Mouse (Mus musculus) megakaryocyte, embryonic 14.5 days (primary cell): ENCODE measurements around the gene Ccdc97. TPM values are rescaled to one million over a fixed set of nuclear protein-coding genes. Genes with fewer than 3 reads are reported as not detected.

ENCODE experiments used
- H3K27me3 ChIP-seq: replicated peaks from 2 replicates; pipeline ENCODE3; 2012; ENCODE audit warnings: inconsistent platforms
- H3K36me3 ChIP-seq: replicated peaks from 2 replicates; pipeline ENCODE3; 2012; ENCODE audit warnings: low read length, inconsistent platforms, mixed read lengths
- H3K4me1 ChIP-seq: 2 replicates; pipeline ENCODE4 v1.6.1; 2012; ENCODE audit warnings: inconsistent platforms
- H3K4me3 ChIP-seq: replicated peaks from 2 replicates; pipeline ENCODE3; 2012; ENCODE audit warnings: moderate library complexity, mild to moderate bottlenecking, inconsistent platforms
- H3K9me3 ChIP-seq: 2 replicates; pipeline ENCODE4 v1.6.1; 2012; ENCODE audit warnings: inconsistent platforms
- FLI1 ChIP-seq: IDR thresholded peaks from 2 replicates; pipeline ENCODE4 v1.6.1; 2012; ENCODE audit warnings: low read length, inconsistent platforms, mixed read lengths
- GATA1 ChIP-seq: IDR thresholded peaks from 3 replicates; pipeline ENCODE4 v1.6.1; 2012; ENCODE audit warnings: mixed read lengths, low read length, inconsistent platforms, borderline replicate concordance
- polyA plus RNA-seq: library from polyadenylated mRNA; stranded (reverse); fragments of >175 nt; gene quantifications from 2 replicates; pipeline ENCODE4 v1.2.3, GENCODE M21; 2012; ENCODE audit warnings: low replicate concordance; ENCODE audit not compliant: insufficient read depth

Ccdc97 gene
- polyA plus RNA-seq, 1 experiment = 30.5 TPM

GRCm38 (mm10) chr7:25710519-25711130, 8.3 kb downstream of the Ccdc97 start:
- Histone ChIP-seq H3K4me1 (peaks cover 99% of the 10 kb centered on the region), H3K9me3 (no peaks in the 10 kb centered on the region), H3K36me3 (peaks cover 100% of the 10 kb centered on the region), H3K4me3 (peak overlapping the region; percentile 55), H3K27me3 (no peaks in the 10 kb centered on the region)
- TF ChIP-seq GATA1 (no peak), FLI1 (no peak)

DNA sequence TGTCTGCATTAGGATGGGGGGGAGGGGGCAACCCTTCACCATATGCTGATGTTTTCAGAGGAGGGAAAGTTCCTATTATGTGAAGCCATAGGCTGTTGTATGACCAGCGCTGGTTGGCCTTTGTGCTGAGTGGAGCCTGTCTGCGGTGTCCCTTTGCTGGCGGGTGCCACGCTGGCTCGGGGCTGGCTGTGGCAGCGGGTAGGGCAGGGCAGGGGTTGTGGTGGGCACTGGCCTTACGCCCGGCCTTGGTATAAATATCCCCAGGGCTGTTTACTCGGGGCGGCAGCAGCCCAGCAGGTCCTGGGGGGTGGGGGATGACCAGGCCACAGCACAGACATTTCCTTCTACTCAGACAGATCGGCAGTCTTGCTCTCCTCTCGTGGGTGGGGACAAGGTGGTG, 8.9 kb downstream of the Ccdc97 start:
- no peak for TF ChIP-seq GATA1
- no peak for TF ChIP-seq FLI1
- peaks cover 99% of the 10 kb centered on the region for H3K4me1 ChIP-seq
- no peak overlapping the region for H3K4me3 ChIP-seq
- no peaks in the 10 kb centered on the region for H3K9me3 ChIP-seq
- peaks cover 100% of the 10 kb centered on the region for H3K36me3 ChIP-seq
- H3K27me3 ChIP-seq = no peaks in the 10 kb centered on the region

DNA sequence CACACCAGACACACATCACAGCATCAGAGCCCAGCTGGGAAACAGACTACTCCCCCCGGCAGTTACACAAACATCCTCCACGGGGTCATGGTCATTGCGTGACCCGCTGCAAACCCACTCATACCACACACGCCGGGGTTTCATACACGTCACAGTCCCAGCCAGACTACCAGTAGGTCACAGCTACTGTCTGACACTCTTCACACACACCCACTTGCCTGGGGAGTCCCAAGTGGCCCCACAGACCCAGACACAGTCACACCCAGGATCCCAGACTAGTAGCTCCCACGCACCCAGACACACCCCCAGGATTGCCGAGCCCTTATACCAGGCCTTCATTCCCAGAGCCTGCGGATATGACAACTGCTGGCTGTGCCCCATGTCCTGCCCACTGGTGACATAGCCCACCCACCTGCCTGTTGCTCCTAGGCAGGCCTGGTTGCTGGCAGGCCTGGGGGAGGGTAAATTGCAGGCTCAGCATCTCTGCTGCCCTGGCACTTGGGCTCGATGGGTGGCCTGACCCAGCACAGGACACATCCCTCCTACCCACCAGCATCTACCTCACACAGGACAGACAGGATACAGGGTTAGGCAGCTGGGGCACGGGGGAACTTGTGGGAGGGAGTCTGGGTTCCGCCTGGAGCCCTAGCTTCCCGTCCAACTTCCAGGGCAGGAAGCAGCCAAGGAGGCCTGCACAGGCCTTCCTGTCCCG, 11.2 kb downstream of the Ccdc97 start:
- TF ChIP-seq GATA1 = no peak
- no peak for TF ChIP-seq FLI1
- Histone ChIP-seq H3K9me3 (no peaks in the 10 kb centered on the region), H3K27me3 (no peaks in the 10 kb centered on the region), H3K4me3 (peak overlapping the region; percentile 51), H3K4me1 (peaks cover 99% of the 10 kb centered on the region), H3K36me3 (peaks cover 99% of the 10 kb centered on the region)

- H3K4me3 ChIP-seq = no peak overlapping the region
- H3K27me3 ChIP-seq = no peaks in the 10 kb centered on the region
- TF ChIP-seq GATA1 (no peak), FLI1 (no peak)
- peaks cover 99% of the 10 kb centered on the region for H3K36me3 ChIP-seq
- peaks cover 99% of the 10 kb centered on the region for H3K4me1 ChIP-seq
- H3K9me3 ChIP-seq = peaks cover 1% of the 10 kb centered on the region
Observed at GRCm38 (mm10) chr7:25706578-25707170, 12.2 kb downstream of the Ccdc97 start.

DNA sequence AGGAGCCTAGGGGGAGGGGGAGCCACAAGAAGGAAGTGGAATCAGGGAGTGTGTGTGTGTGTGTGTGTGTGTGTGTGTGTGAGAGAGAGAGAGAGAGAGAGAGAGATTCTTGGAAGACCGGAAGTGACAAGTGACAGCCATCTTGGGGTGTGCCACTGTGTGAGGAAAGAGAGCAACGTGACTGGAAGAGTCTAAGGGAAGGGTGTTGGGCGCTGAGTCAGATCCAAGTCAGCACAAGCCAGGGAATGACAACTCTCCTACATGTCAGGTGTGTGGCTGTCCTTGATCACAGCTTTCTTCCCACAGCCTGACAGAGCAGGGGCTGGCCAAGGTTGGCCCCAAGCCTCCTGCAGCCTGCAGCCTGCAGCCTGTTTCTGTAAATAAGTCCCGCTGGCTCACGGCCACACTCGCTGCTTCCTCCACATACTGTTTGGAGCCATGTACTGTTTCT, 13.1 kb downstream of the Ccdc97 start:
- peak overlapping the region; percentile 76 for H3K4me3 ChIP-seq
- H3K9me3 ChIP-seq = peaks cover 4% of the 10 kb centered on the region
- H3K36me3 ChIP-seq = peaks cover 99% of the 10 kb centered on the region
- H3K27me3 ChIP-seq = no peaks in the 10 kb centered on the region
- no peak for TF ChIP-seq FLI1
- no peak for TF ChIP-seq GATA1
- peaks cover 99% of the 10 kb centered on the region for H3K4me1 ChIP-seq

GRCm38 (mm10) chr7:25704716-25705364, 14.0 kb downstream of the Ccdc97 start:
- TF ChIP-seq GATA1 (no peak), FLI1 (no peak)
- peaks cover 4% of the 10 kb centered on the region for H3K9me3 ChIP-seq
- H3K36me3 ChIP-seq = peaks cover 99% of the 10 kb centered on the region
- peaks cover 95% of the 10 kb centered on the region for H3K4me1 ChIP-seq
- H3K27me3 ChIP-seq = no peaks in the 10 kb centered on the region
- peak overlapping the region; percentile 59 for H3K4me3 ChIP-seq

- Histone ChIP-seq H3K4me3 (peak overlapping the region; percentile 39), H3K9me3 (peaks cover 4% of the 10 kb centered on the region), H3K36me3 (peaks cover 99% of the 10 kb centered on the region), H3K27me3 (no peaks in the 10 kb centered on the region), H3K4me1 (peaks cover 91% of the 10 kb centered on the region)
- TF ChIP-seq GATA1 = no peak
- TF ChIP-seq FLI1 = no peak
Observed at GRCm38 (mm10) chr7:25703793-25704494, 14.9 kb downstream of the Ccdc97 start.

DNA sequence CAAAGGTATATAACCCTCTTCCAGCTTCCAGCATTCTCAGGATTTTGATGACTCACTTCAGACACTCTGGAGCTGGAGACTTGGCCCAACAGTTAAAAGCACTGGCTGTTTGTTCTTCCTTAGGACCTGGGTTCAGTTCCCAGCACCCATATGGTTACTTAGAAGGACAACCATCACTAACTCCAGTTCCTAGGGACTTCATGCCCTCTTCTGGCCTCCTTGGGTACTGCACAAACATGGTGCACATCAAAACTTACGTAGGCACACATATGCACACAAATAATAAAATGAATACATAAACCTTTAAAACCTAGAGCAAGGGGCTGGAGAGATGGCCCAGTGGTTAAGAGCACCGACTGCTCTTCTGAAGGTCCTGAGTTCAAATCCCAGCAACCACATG, 16.5 kb downstream of the Ccdc97 start:
- peaks cover 92% of the 10 kb centered on the region for H3K4me1 ChIP-seq

GRCm38 (mm10) chr7:25700732-25701131, 18.2 kb downstream of the Ccdc97 start:
- H3K4me3 ChIP-seq = peak overlapping the region; percentile 35
- TF ChIP-seq GATA1 = no peak
- TF ChIP-seq FLI1 = no peak
- H3K4me1 ChIP-seq = peaks cover 88% of the 10 kb centered on the region
- H3K36me3 ChIP-seq = peaks cover 97% of the 10 kb centered on the region
- peaks cover 4% of the 10 kb centered on the region for H3K9me3 ChIP-seq
- no peaks in the 10 kb centered on the region for H3K27me3 ChIP-seq

More for the DNA sequence above, 16.5 kb downstream of the Ccdc97 start:
- Histone ChIP-seq H3K36me3 (peaks cover 99% of the 10 kb centered on the region), H3K4me3 (no peak overlapping the region), H3K27me3 (no peaks in the 10 kb centered on the region), H3K9me3 (peaks cover 4% of the 10 kb centered on the region)
- TF ChIP-seq FLI1 (no peak), GATA1 (no peak)

DNA sequence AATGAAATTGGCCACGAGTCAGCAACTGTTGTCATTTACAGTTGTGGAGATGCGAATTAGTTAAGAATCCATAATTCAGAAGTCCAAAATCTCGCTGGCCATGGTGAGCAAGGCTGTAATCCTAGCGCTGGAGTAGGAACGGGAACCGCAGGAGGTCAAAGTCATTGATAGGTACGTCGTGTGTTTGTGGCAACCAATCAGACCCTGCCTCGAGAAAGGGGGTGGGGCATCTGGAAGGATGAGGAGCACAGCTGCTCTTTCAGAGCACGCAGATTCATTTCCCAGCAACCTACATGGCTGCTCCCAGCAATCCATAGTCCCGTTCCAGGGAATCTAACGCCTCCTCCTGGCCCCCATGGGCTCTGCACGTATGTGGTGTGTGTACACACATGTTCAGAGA, 19.0 kb downstream of the Ccdc97 start:
- Histone ChIP-seq H3K27me3 (no peaks in the 10 kb centered on the region), H3K4me3 (peak overlapping the region; percentile 12), H3K9me3 (peaks cover 4% of the 10 kb centered on the region), H3K4me1 (peaks cover 88% of the 10 kb centered on the region), H3K36me3 (peaks cover 97% of the 10 kb centered on the region)
- TF ChIP-seq FLI1 (no peak), GATA1 (no peak)
